In the genomic region with DNA sequence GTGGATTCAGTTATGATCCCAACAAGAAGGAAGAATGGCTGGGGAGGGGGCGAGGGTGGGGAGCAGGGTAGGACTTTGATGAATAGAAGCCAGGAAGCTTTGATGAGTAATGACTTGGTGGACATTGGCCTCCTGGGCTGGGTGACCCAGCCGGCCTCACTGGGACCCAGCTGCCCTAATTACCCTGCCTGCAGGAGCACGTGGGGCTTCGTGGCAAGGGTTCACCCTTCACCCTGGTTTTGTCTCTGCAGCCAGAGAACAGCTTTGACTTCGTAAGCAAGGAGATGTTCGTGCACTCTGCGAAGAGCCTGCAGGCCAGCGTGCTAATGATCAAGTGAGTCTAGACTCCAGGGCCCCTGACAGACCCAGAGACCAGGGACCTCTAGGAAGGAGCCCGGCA, we compare ENCODE assay signal across 24 mouse cellular contexts. TPM values are rescaled to one million over a fixed set of nuclear protein-coding genes. Genes with fewer than 3 reads are reported as not detected.
DNase-seq lines count a peak whose midpoint lies in the region; ATAC-seq lines count a peak whose summit lies in the region.
"Had no signal": no experiment of that assay in that cellular context is flagged by ENCODE, and none has a peak within 500 bp of the region (broad histone marks: within the 10 kb centered on the region; RNA-seq: fewer than 3 reads in every experiment).

No protein-coding gene starts in this region.

- H3K9me3 ChIP-seq in forebrain, embryonic 10.5 days = no peaks in the 10 kb centered on the region
- no peaks in the 10 kb centered on the region for H3K9me3 ChIP-seq in forebrain, embryonic 14.5 days (replicated peaks; ENCODE audit: control insufficient read depth, low read length)
- no peaks in the 10 kb centered on the region for H3K9me3 ChIP-seq in kidney, embryonic 16.5 days (ENCODE audit: low read length)
- H3K9me3 ChIP-seq in midbrain, embryonic 10.5 days (replicated peaks) = no peaks in the 10 kb centered on the region
- H3K9me3 ChIP-seq in midbrain, embryonic 14.5 days (ENCODE audit: control insufficient read depth, low read length) = no peaks in the 10 kb centered on the region
- no peaks in the 10 kb centered on the region for H3K9me3 ChIP-seq in neural tube, embryonic 14.5 days (ENCODE audit: control insufficient read depth, low read length)
- H3K9me3 ChIP-seq: embryonic facial prominence, embryonic 12.5 days; forebrain, embryonic 13.5 days; heart, embryonic 15.5 days; limb, embryonic 15.5 days had no signal

- no peak overlapping the region for H3K4me3 ChIP-seq in forebrain, embryonic 10.5 days
- no peak overlapping the region for H3K4me3 ChIP-seq in forebrain, embryonic 14.5 days (ENCODE audit: low read depth, low read length)
- no peak overlapping the region for H3K4me3 ChIP-seq in kidney, embryonic 16.5 days (ENCODE audit: low read length)
- H3K4me3 ChIP-seq in midbrain, embryonic 10.5 days = no peak overlapping the region
- no peak overlapping the region for H3K4me3 ChIP-seq in midbrain, embryonic 14.5 days (replicated peaks; ENCODE audit: low read depth, low read length)
- no peak overlapping the region for H3K4me3 ChIP-seq in neural tube, embryonic 14.5 days (ENCODE audit: low read depth, low read length)
- H3K4me3 ChIP-seq: embryonic facial prominence, embryonic 12.5 days; forebrain, embryonic 13.5 days; gastrocnemius, adult 2 months; heart, embryonic 15.5 days; limb, embryonic 15.5 days had no signal

- peaks cover 29% of the 10 kb centered on the region for H3K4me1 ChIP-seq in forebrain, embryonic 10.5 days
- H3K4me1 ChIP-seq in forebrain, embryonic 14.5 days (ENCODE audit: control insufficient read depth, insufficient read depth, low read length) = peaks cover 5% of the 10 kb centered on the region; the same call in 1 of the 2 replicates
- H3K4me1 ChIP-seq in kidney, embryonic 16.5 days (ENCODE audit: insufficient read depth, low read length) = peaks cover 3% of the 10 kb centered on the region; the same call in 1 of the 2 replicates
- H3K4me1 ChIP-seq in midbrain, embryonic 10.5 days = peaks cover 40% of the 10 kb centered on the region
- H3K4me1 ChIP-seq in midbrain, embryonic 14.5 days (ENCODE audit: control insufficient read depth, insufficient read depth, low read length) = peaks cover 9% of the 10 kb centered on the region; the same call in 1 of the 2 replicates
- H3K4me1 ChIP-seq in neural tube, embryonic 14.5 days (ENCODE audit: control insufficient read depth, insufficient read depth, low read length) = peaks cover 9% of the 10 kb centered on the region

- no peak for ATAC-seq in forebrain, embryonic 14.5 days
- no peak for ATAC-seq in kidney, embryonic 16.5 days (ENCODE audit: low FRiP score, low TSS enrichment)
- no peak for ATAC-seq in midbrain, embryonic 14.5 days (ENCODE audit: low FRiP score, low TSS enrichment)
- ATAC-seq in neural tube, embryonic 14.5 days (ENCODE audit: low read depth) = no peak
- ATAC-seq in erythroid progenitor cell, adult 5-6 weeks (replicated peaks; ENCODE audit: low FRiP score, poor library complexity, severe bottlenecking) = no peak
- ATAC-seq: activated CD4-positive, CD25-positive, alpha-beta regulatory T cell, adult 4 months; forebrain, embryonic 13.5 days had no signal

- no peak overlapping the region for H3K9ac ChIP-seq in forebrain, embryonic 14.5 days (ENCODE audit: low read length)
- H3K9ac ChIP-seq in kidney, embryonic 16.5 days (replicated peaks; ENCODE audit: low read length) = no peak overlapping the region
- H3K9ac ChIP-seq in midbrain, embryonic 14.5 days (replicated peaks; ENCODE audit: low read length) = no peak overlapping the region
- 0 out of 2 replicates have a peak overlapping the region, but pooled peaks have one; percentile 16 for H3K9ac ChIP-seq in neural tube, embryonic 14.5 days (replicated peaks; ENCODE audit: low read depth, low read length)
- H3K9ac ChIP-seq: embryonic facial prominence, embryonic 12.5 days; forebrain, embryonic 13.5 days; heart, embryonic 15.5 days; limb, embryonic 15.5 days had no signal

- no peaks in the 10 kb centered on the region for H3K27me3 ChIP-seq in forebrain, embryonic 10.5 days (ENCODE audit: poor library complexity, severe bottlenecking)
- no peaks in the 10 kb centered on the region for H3K27me3 ChIP-seq in forebrain, embryonic 14.5 days (replicated peaks; ENCODE audit: control insufficient read depth, insufficient read depth, low read length)
- no peaks in the 10 kb centered on the region for H3K27me3 ChIP-seq in kidney, embryonic 16.5 days (ENCODE audit: insufficient read depth, low read length)
- H3K27me3 ChIP-seq in midbrain, embryonic 10.5 days (ENCODE audit: low read depth, poor library complexity, severe bottlenecking) = no peaks in the 10 kb centered on the region
- H3K27me3 ChIP-seq in midbrain, embryonic 14.5 days (ENCODE audit: control insufficient read depth, insufficient read depth, low read length) = no peaks in the 10 kb centered on the region
- H3K27me3 ChIP-seq in neural tube, embryonic 14.5 days (ENCODE audit: control insufficient read depth, insufficient read depth, low read length) = no peaks in the 10 kb centered on the region
- H3K27me3 ChIP-seq: embryonic facial prominence, embryonic 12.5 days; forebrain, embryonic 13.5 days; heart, embryonic 15.5 days; limb, embryonic 15.5 days had no signal

- H3K27ac ChIP-seq in forebrain, embryonic 10.5 days = peak overlapping the region; percentile 69; the same call in 1 of the 2 replicates
- H3K27ac ChIP-seq in forebrain, embryonic 14.5 days (ENCODE audit: low read depth, low read length) = no peak overlapping the region
- H3K27ac ChIP-seq in kidney, embryonic 16.5 days (ENCODE audit: low read length) = no peak overlapping the region
- H3K27ac ChIP-seq in midbrain, embryonic 10.5 days (replicated peaks) = peak overlapping the region; percentile 59
- no peak overlapping the region for H3K27ac ChIP-seq in midbrain, embryonic 14.5 days (replicated peaks; ENCODE audit: low read depth, low read length)
- H3K27ac ChIP-seq in neural tube, embryonic 14.5 days (ENCODE audit: low read depth, low read length) = no peak overlapping the region
- H3K27ac ChIP-seq: embryonic facial prominence, embryonic 12.5 days; forebrain, embryonic 13.5 days; gastrocnemius, adult 2 months; heart, embryonic 15.5 days; limb, embryonic 15.5 days; macrophage; stomach, postnatal 0 days had no signal

- WGBS in forebrain, embryonic 10.5 days = 85% methylated on average over 9 of the region's 9 CpGs
- WGBS in forebrain, embryonic 14.5 days = 75% methylated on average over 9 of the region's 9 CpGs
- WGBS in kidney, embryonic 16.5 days = 69% methylated on average over 9 of the region's 9 CpGs
- 84% methylated on average over 9 of the region's 9 CpGs for WGBS in midbrain, embryonic 10.5 days
- 74% methylated on average over 9 of the region's 9 CpGs for WGBS in midbrain, embryonic 14.5 days
- WGBS in neural tube, embryonic 14.5 days = 62% methylated on average over 9 of the region's 9 CpGs

- no peak for DNase-seq in forebrain, embryonic 10.5 days (ENCODE audit: extremely low spot score, low spot score)
- no peak for DNase-seq in forebrain, embryonic 14.5 days (ENCODE audit: low spot score)
- DNase-seq in kidney, adult 8-10 months = peak; percentile 40 to 60
- no peak for DNase-seq in midbrain, embryonic 10.5 days (ENCODE audit: low spot score)
- no peak for DNase-seq in midbrain, embryonic 14.5 days
- DNase-seq: adrenal gland, adult 8-10 months; cerebellum, adult 18-20 months; cerebellum, postnatal 14 days; gastrocnemius, adult 2 months; heart, postnatal 36 days; layer of hippocampus, adult 9-11 months; right cerebral cortex, postnatal 14 days; thymus, adult 2 months; thymus, postnatal 4 days had no signal

- H3K4me2 ChIP-seq in forebrain, embryonic 14.5 days (ENCODE audit: low read length) = no peak overlapping the region
- no peak overlapping the region for H3K4me2 ChIP-seq in kidney, embryonic 16.5 days (replicated peaks; ENCODE audit: low read depth, low read length)
- H3K4me2 ChIP-seq in midbrain, embryonic 14.5 days (ENCODE audit: low read length) = no peak overlapping the region
- no peak overlapping the region for H3K4me2 ChIP-seq in neural tube, embryonic 14.5 days (ENCODE audit: low read depth, low read length)
- H3K4me2 ChIP-seq: embryonic facial prominence, embryonic 12.5 days; forebrain, embryonic 13.5 days; heart, embryonic 15.5 days; limb, embryonic 15.5 days had no signal

- peaks cover 54% of the 10 kb centered on the region for H3K36me3 ChIP-seq in forebrain, embryonic 10.5 days (replicated peaks)
- H3K36me3 ChIP-seq in forebrain, embryonic 14.5 days (ENCODE audit: control insufficient read depth, insufficient read depth, low read length) = peaks cover 36% of the 10 kb centered on the region
- H3K36me3 ChIP-seq in kidney, embryonic 16.5 days (ENCODE audit: insufficient read depth, low read length) = peaks cover 46% of the 10 kb centered on the region
- H3K36me3 ChIP-seq in midbrain, embryonic 10.5 days = peaks cover 54% of the 10 kb centered on the region
- H3K36me3 ChIP-seq in midbrain, embryonic 14.5 days (ENCODE audit: control insufficient read depth, insufficient read depth, low read length) = peaks cover 39% of the 10 kb centered on the region
- H3K36me3 ChIP-seq in neural tube, embryonic 14.5 days (ENCODE audit: control insufficient read depth, insufficient read depth, low read length) = peaks cover 9% of the 10 kb centered on the region; the same call in 1 of the 2 replicates

RNA-seq across cellular contexts. Expression of a gene that starts 8.5 kb away (rescaled TPM):
- polyA plus RNA-seq in forebrain, embryonic 10.5 days (2016; fragmentation: Nextera tagmentation; extraction: Ambion mirVana) = 81.9 and 86.5 TPM in 2 replicates
- polyA plus RNA-seq in forebrain, embryonic 14.5 days (2014; fragmentation: Nextera tagmentation; extraction: Ambion mirVana) = 64.2 and 67.3 TPM in 2 replicates
- 67.5 and 69.3 TPM in 2 replicates for polyA plus RNA-seq in kidney, embryonic 16.5 days (2015; fragmentation: Nextera tagmentation; extraction: Ambion mirVana)
- polyA plus RNA-seq in midbrain, embryonic 10.5 days (2016; fragmentation: Nextera tagmentation; extraction: Ambion mirVana) = 88.1 and 91.4 TPM in 2 replicates
- 57.0 and 62.3 TPM in 2 replicates for polyA plus RNA-seq in midbrain, embryonic 14.5 days (2014; fragmentation: Nextera tagmentation; extraction: Ambion mirVana)
- polyA plus RNA-seq in neural tube, embryonic 14.5 days (2014; fragmentation: Nextera tagmentation; extraction: Ambion mirVana) = 52.1 and 70.5 TPM in 2 replicates
- total RNA-seq in erythroid progenitor cell, adult 5-6 weeks (2015; ENCODE audit: low replicate concordance) = 12.6 and 16.9 TPM in 2 replicates
- total RNA-seq in erythroid progenitor cell, adult 5-6 weeks (2017; ENCODE audit: low replicate concordance) = 12.3 and 31.9 TPM in 2 replicates

RNA-seq across cellular contexts. Expression of a gene that starts 24.8 kb away (rescaled TPM):
- 49.7 and 51.8 TPM in 2 replicates for polyA plus RNA-seq in forebrain, embryonic 10.5 days (2016; fragmentation: Nextera tagmentation; extraction: Ambion mirVana)
- polyA plus RNA-seq in forebrain, embryonic 14.5 days (2014; fragmentation: Nextera tagmentation; extraction: Ambion mirVana) = 32.7 and 37.6 TPM in 2 replicates
- polyA plus RNA-seq in kidney, embryonic 16.5 days (2015; fragmentation: Nextera tagmentation; extraction: Ambion mirVana) = 67.5 and 70.7 TPM in 2 replicates
- 54.2 and 56.0 TPM in 2 replicates for polyA plus RNA-seq in midbrain, embryonic 10.5 days (2016; fragmentation: Nextera tagmentation; extraction: Ambion mirVana)
- polyA plus RNA-seq in midbrain, embryonic 14.5 days (2014; fragmentation: Nextera tagmentation; extraction: Ambion mirVana) = 23.1 and 24.7 TPM in 2 replicates
- polyA plus RNA-seq in neural tube, embryonic 14.5 days (2014; fragmentation: Nextera tagmentation; extraction: Ambion mirVana) = 22.3 and 37.8 TPM in 2 replicates
- total RNA-seq in erythroid progenitor cell, adult 5-6 weeks (2015; ENCODE audit: low replicate concordance) = 21.8 and 33.2 TPM in 2 replicates
- 3.0 and 5.9 TPM in 2 replicates for total RNA-seq in erythroid progenitor cell, adult 5-6 weeks (2017; ENCODE audit: low replicate concordance)

RNA-seq across cellular contexts. Expression of a gene that starts 35.1 kb away (rescaled TPM):
- polyA plus RNA-seq in forebrain, embryonic 10.5 days (2016; fragmentation: Nextera tagmentation; extraction: Ambion mirVana) = 180 and 185 TPM in 2 replicates
- polyA plus RNA-seq in forebrain, embryonic 14.5 days (2014; fragmentation: Nextera tagmentation; extraction: Ambion mirVana) = 158 and 167 TPM in 2 replicates
- 153 and 161 TPM in 2 replicates for polyA plus RNA-seq in kidney, embryonic 16.5 days (2015; fragmentation: Nextera tagmentation; extraction: Ambion mirVana)
- 189 and 190 TPM in 2 replicates for polyA plus RNA-seq in midbrain, embryonic 10.5 days (2016; fragmentation: Nextera tagmentation; extraction: Ambion mirVana)
- 148 and 174 TPM in 2 replicates for polyA plus RNA-seq in midbrain, embryonic 14.5 days (2014; fragmentation: Nextera tagmentation; extraction: Ambion mirVana)
- polyA plus RNA-seq in neural tube, embryonic 14.5 days (2014; fragmentation: Nextera tagmentation; extraction: Ambion mirVana) = 153 and 155 TPM in 2 replicates
- 39.6 and 46.5 TPM in 2 replicates for total RNA-seq in erythroid progenitor cell, adult 5-6 weeks (2015; ENCODE audit: low replicate concordance)
- 66.7 and 92.9 TPM in 2 replicates for total RNA-seq in erythroid progenitor cell, adult 5-6 weeks (2017; ENCODE audit: low replicate concordance)

RNA-seq across cellular contexts. Expression of a gene that starts 58.3 kb away (rescaled TPM):
- 187 and 200 TPM in 2 replicates for polyA plus RNA-seq in forebrain, embryonic 10.5 days (2016; fragmentation: Nextera tagmentation; extraction: Ambion mirVana)
- 63.3 and 75.1 TPM in 2 replicates for polyA plus RNA-seq in forebrain, embryonic 14.5 days (2014; fragmentation: Nextera tagmentation; extraction: Ambion mirVana)
- 172 and 202 TPM in 2 replicates for polyA plus RNA-seq in kidney, embryonic 16.5 days (2015; fragmentation: Nextera tagmentation; extraction: Ambion mirVana)
- 218 and 255 TPM in 2 replicates for polyA plus RNA-seq in midbrain, embryonic 10.5 days (2016; fragmentation: Nextera tagmentation; extraction: Ambion mirVana)
- 89.7 and 107 TPM in 2 replicates for polyA plus RNA-seq in midbrain, embryonic 14.5 days (2014; fragmentation: Nextera tagmentation; extraction: Ambion mirVana)
- polyA plus RNA-seq in neural tube, embryonic 14.5 days (2014; fragmentation: Nextera tagmentation; extraction: Ambion mirVana) = 122 and 139 TPM in 2 replicates
- 106 and 112 TPM in 2 replicates for total RNA-seq in erythroid progenitor cell, adult 5-6 weeks (2015; ENCODE audit: low replicate concordance)
- 48.1 and 57.9 TPM in 2 replicates for total RNA-seq in erythroid progenitor cell, adult 5-6 weeks (2017; ENCODE audit: low replicate concordance)

Comparison
In these comparisons a context has a peak if more than half of its experiments do, and no peak if none do; other contexts are left out.
1. H3K27ac ChIP-seq: peak in forebrain, embryonic 10.5 days (single experiment) and midbrain, embryonic 10.5 days (single experiment); none in forebrain, embryonic 14.5 days (single experiment), kidney, embryonic 16.5 days (single experiment), midbrain, embryonic 14.5 days (single experiment) and neural tube, embryonic 14.5 days (single experiment).
2. DNase-seq: peak in kidney, adult 8-10 months (2 of 2); none in forebrain, embryonic 10.5 days (single experiment), forebrain, embryonic 14.5 days (single experiment), midbrain, embryonic 10.5 days (single experiment) and midbrain, embryonic 14.5 days (single experiment).